Mouse (Mus musculus): ENCODE data around the gene Gm20388.

- TF ChIP-seq POLR2A (IDR thresholded peaks at IDR 0.05; ENCODE audit: extremely low read depth, insufficient read depth, low read length) = no peak
- TF ChIP-seq CTCF (IDR thresholded peaks at IDR 0.05; ENCODE audit: extremely low read depth, insufficient read depth, low read length) = no peak
Observed at GRCm38 (mm10) chr8:124311111-124311510, 4400.5 kb downstream of the Gm20388 start.

Measured in cortical plate, adult 2 months (tissue).